Mouse (Mus musculus): Measurements from ENCODE around the gene Kif1b. TPM values are rescaled to one million over a fixed set of nuclear protein-coding genes. Genes with fewer than 3 reads are reported as not detected.
"Not testable (repeated sequence)": the region's sequence is repeated elsewhere in the genome, so short reads cannot be mapped to it uniquely, and the experiment has no call there.

Gene Kif1b
- polyA plus RNA-seq, 1 experiment from 2014 or later, result 35.6 TPM

DNA sequence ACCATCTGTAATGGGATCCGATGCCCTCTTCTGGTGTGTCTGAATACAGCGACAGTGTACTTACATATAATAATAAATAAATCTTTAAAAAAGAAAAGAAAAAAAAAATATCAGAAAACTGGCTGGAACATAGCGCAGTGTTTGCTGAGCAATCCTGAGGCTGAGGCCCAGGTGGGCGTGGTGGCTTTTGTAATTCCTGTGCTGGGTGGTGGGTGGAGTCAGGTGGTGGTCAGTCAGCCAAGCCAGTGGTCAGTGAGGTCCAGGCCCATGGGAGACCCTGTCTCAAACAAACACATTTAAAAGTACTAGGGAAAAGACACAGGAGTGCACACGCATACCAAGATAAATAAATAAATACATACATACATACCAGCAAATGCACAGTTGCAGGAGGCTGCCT is 135.4 kb downstream of the Kif1b start:
- ATAC-seq, result no peak
- H3K9me3 ChIP-seq (ENCODE audit: low read length), result no peaks in the 10 kb centered on the region
- no peak overlapping the region for H3K4me3 ChIP-seq (ENCODE audit: low read depth, low read length)
- peak; percentile 52 for DNase-seq (ENCODE audit: low spot score)
- TF ChIP-seq EP300 (IDR thresholded peaks at IDR 0.05) (no peak), CTCF (IDR thresholded peaks at IDR 0.05) (no peak)
- H3K27ac ChIP-seq (ENCODE audit: low read length), result peak overlapping the region; percentile 84
- no peak overlapping the region for H3K9ac ChIP-seq (replicated peaks; ENCODE audit: low read depth)
- 69% methylated on average over 5 of the region's 5 CpGs for WGBS
- 0 out of 2 replicates have a peak, but pooled peaks cover 6% of the 10 kb centered on the region for H3K4me1 ChIP-seq (ENCODE audit: insufficient read depth, low read depth, low read length)
- no peaks in the 10 kb centered on the region for H3K36me3 ChIP-seq (ENCODE audit: insufficient read depth, low read length)
- H3K27me3 ChIP-seq (replicated peaks; ENCODE audit: insufficient read depth, low read length), result no peaks in the 10 kb centered on the region
- H3K4me2 ChIP-seq (replicated peaks; ENCODE audit: low read depth, low read length), result no peak overlapping the region

DNA sequence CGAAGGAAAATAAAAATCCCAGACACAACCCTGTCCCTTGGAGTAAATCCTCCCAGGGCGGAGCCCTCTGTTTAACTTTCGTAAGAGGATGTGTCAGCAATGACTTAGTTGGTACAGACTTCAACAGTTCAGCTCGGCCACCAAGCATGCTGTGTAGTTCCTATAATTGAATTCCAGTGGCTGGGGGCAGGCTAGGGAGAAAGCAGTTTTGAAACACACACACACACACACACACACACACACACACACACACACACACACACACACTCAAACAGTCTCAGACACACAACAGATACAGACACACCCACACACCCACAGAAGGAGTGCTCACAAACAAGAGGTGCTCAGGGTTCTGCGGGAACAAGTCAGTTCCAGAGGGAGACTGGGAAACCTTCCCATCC is 135.9 kb downstream of the Kif1b start:
- Histone ChIP-seq H3K4me1 (ENCODE audit: insufficient read depth, low read depth, low read length) (0 out of 2 replicates have a peak, but pooled peaks cover 6% of the 10 kb centered on the region), H3K4me3 (ENCODE audit: low read depth, low read length) (no peak overlapping the region), H3K9ac (replicated peaks; ENCODE audit: low read depth) (no peak overlapping the region), H3K27me3 (replicated peaks; ENCODE audit: insufficient read depth, low read length) (no peaks in the 10 kb centered on the region), H3K9me3 (ENCODE audit: low read length) (no peaks in the 10 kb centered on the region), H3K4me2 (replicated peaks; ENCODE audit: low read depth, low read length) (no peak overlapping the region), H3K27ac (ENCODE audit: low read length) (peak overlapping the region; percentile 84), H3K36me3 (ENCODE audit: insufficient read depth, low read length) (no peaks in the 10 kb centered on the region)
- TF ChIP-seq EP300 (IDR thresholded peaks at IDR 0.05) (peak; percentile 28; the same call in 1 of the 2 replicates), CTCF (IDR thresholded peaks at IDR 0.05) (no peak; the same call in 1 of the 2 replicates)
- DNase-seq (ENCODE audit: low spot score) (peak; percentile 91), ATAC-seq (peak; percentile 46)
- WGBS, result 26% methylated on average over 5 of the region's 5 CpGs

DNA sequence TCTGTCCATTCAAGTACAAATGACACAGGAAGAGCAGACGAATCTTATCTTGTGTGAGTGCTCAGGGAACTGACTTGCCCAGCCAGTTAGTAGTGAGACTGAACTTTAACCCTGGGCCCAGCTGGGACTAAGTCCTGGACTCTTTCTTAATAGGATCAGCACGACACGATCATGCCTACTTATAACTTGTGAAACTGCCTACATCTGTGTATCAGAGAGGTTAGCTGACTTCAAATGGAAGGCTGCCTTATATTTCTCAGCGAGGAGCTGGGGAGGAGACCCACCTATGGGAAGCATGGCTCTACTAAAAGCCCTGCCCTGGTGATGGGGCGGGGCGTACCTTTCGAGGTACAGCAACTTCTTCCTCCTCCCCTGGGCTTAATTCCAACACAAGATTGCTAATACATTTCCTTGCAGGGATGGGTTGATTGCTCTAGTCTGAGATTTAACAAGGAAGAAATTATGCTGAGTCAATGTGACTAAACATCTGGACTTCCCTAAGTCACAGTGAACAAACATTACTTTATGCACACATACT is 137.0 kb downstream of the Kif1b start:
- TF ChIP-seq EP300 (IDR thresholded peaks at IDR 0.05) (peak; percentile 81), CTCF (IDR thresholded peaks at IDR 0.05) (no peak)
- Histone ChIP-seq H3K36me3 (ENCODE audit: insufficient read depth, low read length) (no peaks in the 10 kb centered on the region), H3K4me2 (replicated peaks; ENCODE audit: low read depth, low read length) (no peak overlapping the region), H3K9ac (replicated peaks; ENCODE audit: low read depth) (no peak overlapping the region), H3K4me3 (ENCODE audit: low read depth, low read length) (no peak overlapping the region), H3K27me3 (replicated peaks; ENCODE audit: insufficient read depth, low read length) (no peaks in the 10 kb centered on the region), H3K4me1 (ENCODE audit: insufficient read depth, low read depth, low read length) (0 out of 2 replicates have a peak, but pooled peaks cover 6% of the 10 kb centered on the region), H3K9me3 (ENCODE audit: low read length) (no peaks in the 10 kb centered on the region), H3K27ac (ENCODE audit: low read length) (peak overlapping the region; percentile 84)
- WGBS, result 36% methylated on average over 7 of the region's 7 CpGs
- no peak for ATAC-seq
- DNase-seq (ENCODE audit: low spot score), result peak; percentile 93

DNA sequence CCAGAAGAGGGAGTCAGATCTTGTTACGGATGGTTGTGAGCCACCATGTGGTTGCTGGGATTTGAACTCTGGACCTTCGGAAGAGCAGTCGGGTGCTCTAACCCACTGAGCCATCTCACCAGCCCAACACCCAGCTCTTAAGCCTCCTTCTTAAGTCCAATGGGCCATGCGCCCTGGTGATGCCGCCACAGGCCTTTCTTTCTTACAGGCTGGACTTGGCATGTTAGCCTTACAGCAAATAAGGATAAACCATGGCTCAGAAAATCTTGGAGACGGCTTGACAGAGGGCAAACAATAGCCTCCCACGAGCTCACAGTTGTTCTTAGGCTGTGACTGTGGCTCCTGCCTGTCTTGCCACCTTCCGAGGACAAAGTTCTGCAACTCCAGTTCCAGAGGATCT is 137.6 kb downstream of the Kif1b start:
- H3K9me3 ChIP-seq (ENCODE audit: low read length); H3K4me3 ChIP-seq (ENCODE audit: low read depth, low read length); ATAC-seq; H3K36me3 ChIP-seq (ENCODE audit: insufficient read depth, low read length); DNase-seq (ENCODE audit: low spot score); H3K4me2 ChIP-seq (replicated peaks; ENCODE audit: low read depth, low read length); H3K27me3 ChIP-seq (replicated peaks; ENCODE audit: insufficient read depth, low read length); H3K4me1 ChIP-seq (ENCODE audit: insufficient read depth, low read depth, low read length); H3K9ac ChIP-seq (replicated peaks; ENCODE audit: low read depth): not testable (repeated sequence)
- H3K27ac ChIP-seq (ENCODE audit: low read length), result peak overlapping the region; percentile 84
- WGBS, result 64% methylated on average over 7 of the region's 8 CpGs

DNA sequence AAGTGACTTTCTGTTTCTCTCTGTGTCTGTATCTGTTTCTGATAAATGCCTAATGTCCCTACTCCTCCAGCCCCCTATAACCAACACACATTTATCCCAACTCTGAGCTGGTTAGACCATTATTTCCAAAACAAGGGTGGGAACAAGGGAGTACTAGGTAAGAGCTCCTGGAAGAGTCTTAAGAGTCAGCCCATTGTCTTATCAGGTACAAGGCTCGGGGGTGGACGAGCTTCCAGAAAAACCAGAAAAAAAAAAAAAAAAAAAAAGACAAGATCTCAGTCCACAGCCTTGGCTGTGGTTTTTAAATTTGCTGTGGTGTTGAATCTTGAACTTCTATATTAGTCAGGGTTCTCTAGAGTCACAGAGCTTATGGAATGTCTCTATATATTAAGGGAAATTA is 139.5 kb downstream of the Kif1b start:
- WGBS, result 49% methylated on average over 2 of the region's 2 CpGs
- Histone ChIP-seq H3K27me3 (replicated peaks; ENCODE audit: insufficient read depth, low read length) (no peaks in the 10 kb centered on the region), H3K36me3 (ENCODE audit: insufficient read depth, low read length) (no peaks in the 10 kb centered on the region), H3K27ac (ENCODE audit: low read length) (0 out of 2 replicates have a peak overlapping the region, but pooled peaks have one; percentile 88), H3K4me1 (ENCODE audit: insufficient read depth, low read depth, low read length) (0 out of 2 replicates have a peak, but pooled peaks cover 6% of the 10 kb centered on the region), H3K4me2 (replicated peaks; ENCODE audit: low read depth, low read length) (no peak overlapping the region), H3K4me3 (ENCODE audit: low read depth, low read length) (no peak overlapping the region), H3K9ac (replicated peaks; ENCODE audit: low read depth) (no peak overlapping the region), H3K9me3 (ENCODE audit: low read length) (no peaks in the 10 kb centered on the region)
- ATAC-seq (no peak), DNase-seq (ENCODE audit: low spot score) (no peak)
- TF ChIP-seq CTCF (IDR thresholded peaks at IDR 0.05), result no peak
- TF ChIP-seq EP300 (IDR thresholded peaks at IDR 0.05), result no peak

DNA sequence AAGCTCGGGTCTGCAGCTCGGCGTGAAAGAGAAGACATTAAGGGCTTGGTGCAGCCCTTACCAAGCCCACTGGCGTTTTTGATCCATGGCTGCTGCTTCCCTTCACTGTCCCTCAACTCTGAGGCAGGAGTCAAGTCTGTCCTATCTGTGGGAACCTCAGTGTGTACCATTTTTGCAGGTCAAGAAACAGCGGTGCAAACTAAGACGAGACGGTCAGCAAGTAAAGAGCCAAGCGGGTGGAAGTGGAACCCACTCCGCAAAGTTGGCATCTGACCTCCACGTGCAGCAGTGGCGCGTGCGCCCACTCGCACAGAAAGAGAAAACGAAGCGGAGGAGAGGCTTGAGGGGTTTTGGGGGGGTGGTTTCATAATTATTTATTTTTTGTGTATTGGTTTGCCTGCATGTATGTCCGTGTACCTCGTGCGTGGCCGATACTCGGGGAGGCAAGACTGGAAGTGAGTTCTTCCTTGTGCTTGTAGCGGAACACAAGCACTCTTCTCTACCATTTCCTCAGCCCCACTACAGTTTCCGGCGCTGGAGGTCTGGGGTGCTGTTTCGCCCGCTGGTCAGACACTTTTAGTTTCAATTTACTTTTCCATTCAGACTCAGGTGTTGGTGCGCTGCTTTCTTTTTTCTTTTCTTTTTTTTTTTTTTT is 140.4 kb downstream of the Kif1b start:
- peak overlapping the region; percentile 72 for H3K4me3 ChIP-seq (ENCODE audit: low read depth, low read length)
- no peaks in the 10 kb centered on the region for H3K9me3 ChIP-seq (ENCODE audit: low read length)
- peak; percentile 1; the same call in 1 of the 2 replicates for ATAC-seq
- peak overlapping the region; percentile 88 for H3K27ac ChIP-seq (ENCODE audit: low read length)
- H3K4me2 ChIP-seq (replicated peaks; ENCODE audit: low read depth, low read length), result peak overlapping the region; percentile 94
- peak overlapping the region; percentile 58 for H3K9ac ChIP-seq (replicated peaks; ENCODE audit: low read depth)
- H3K4me1 ChIP-seq (ENCODE audit: insufficient read depth, low read depth, low read length), result 0 out of 2 replicates have a peak, but pooled peaks cover 6% of the 10 kb centered on the region
- no peak for TF ChIP-seq CTCF (IDR thresholded peaks at IDR 0.05)
- TF ChIP-seq EP300 (IDR thresholded peaks at IDR 0.05), result no peak
- no peaks in the 10 kb centered on the region for H3K36me3 ChIP-seq (ENCODE audit: insufficient read depth, low read length)
- DNase-seq (ENCODE audit: low spot score), result peak; percentile 61
- 2% methylated on average over 27 of the region's 27 CpGs for WGBS
- no peaks in the 10 kb centered on the region for H3K27me3 ChIP-seq (replicated peaks; ENCODE audit: insufficient read depth, low read length)
